Mouse (Mus musculus) brain, embryonic 14.5 days (tissue): Measurements from ENCODE around the gene Cutal.

Experiments used
- CTCF ChIP-seq: fragments of 200-500 bp; IDR thresholded peaks from 2 replicates; pipeline ENCODE4 v1.5.1; 2012; ENCODE audit warnings: inconsistent platforms, mild to moderate bottlenecking, moderate library complexity, borderline replicate concordance; ENCODE audit not compliant: insufficient read depth, insufficient read length; ENCODE audit errors: extremely low read depth
- POLR2A ChIP-seq: fragments of 200-500 bp; IDR thresholded peaks from 2 replicates; pipeline ENCODE4 v1.6.1; 2012; ENCODE audit warnings: mild to moderate bottlenecking, inconsistent platforms, borderline replicate concordance; ENCODE audit not compliant: poor library complexity, insufficient read depth, insufficient read length, severe bottlenecking; ENCODE audit errors: extremely low read depth

- TF ChIP-seq POLR2A: no peak
- TF ChIP-seq CTCF: no peak
Measured at GRCm38 (mm10) chr2:34911871-34912270, 37.7 kb downstream of the Cutal start.
